Mouse (Mus musculus) adrenal gland, postnatal 14 days (tissue): Measurements from ENCODE around the gene Ift172. TPM values are rescaled to one million over a fixed set of nuclear protein-coding genes. Genes with fewer than 3 reads are reported as not detected.
"Not testable (repeated sequence)": the region's sequence is repeated elsewhere in the genome, so short reads cannot be mapped to it uniquely, and the experiment has no call there.

Source experiments
- DNase-seq: peaks from one replicate; pipeline ENCODE4 v3.0.0; 2021; ENCODE audit warnings: mixed read lengths
- total RNA-seq: library from RNA; stranded (reverse); gene quantifications from 2 replicates; pipeline ENCODE4 v1.2.3, GENCODE M21; 2021

Gene Ift172
- total RNA-seq, 1 experiment from 2014 or later, result 36.0 TPM

DNA sequence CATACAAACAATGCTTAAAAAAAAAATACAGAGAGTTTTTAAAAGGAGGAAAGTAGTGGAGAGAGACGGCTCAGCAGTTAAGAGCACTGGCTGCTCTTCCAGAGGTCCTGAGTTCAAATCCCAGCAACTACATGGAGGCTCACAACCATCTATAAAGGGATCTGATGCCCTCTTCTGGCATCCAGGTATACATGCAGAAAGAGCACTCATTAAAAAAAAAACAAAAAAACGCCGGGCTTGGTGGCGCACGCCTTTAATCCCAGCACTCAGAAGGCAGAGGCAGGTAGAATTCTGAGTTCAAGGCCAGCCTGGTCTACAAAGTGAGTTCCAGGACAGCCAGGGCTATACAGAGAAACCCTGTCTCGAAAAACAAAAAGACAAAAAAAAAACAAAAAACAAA, 74.4 kb downstream of the Ift172 start:
- DNase-seq, result not testable (repeated sequence)

- no peak for DNase-seq
These were observed 86.5 kb downstream of the Ift172 start for GRCm38 (mm10) chr5:31204421-31204820.

DNA sequence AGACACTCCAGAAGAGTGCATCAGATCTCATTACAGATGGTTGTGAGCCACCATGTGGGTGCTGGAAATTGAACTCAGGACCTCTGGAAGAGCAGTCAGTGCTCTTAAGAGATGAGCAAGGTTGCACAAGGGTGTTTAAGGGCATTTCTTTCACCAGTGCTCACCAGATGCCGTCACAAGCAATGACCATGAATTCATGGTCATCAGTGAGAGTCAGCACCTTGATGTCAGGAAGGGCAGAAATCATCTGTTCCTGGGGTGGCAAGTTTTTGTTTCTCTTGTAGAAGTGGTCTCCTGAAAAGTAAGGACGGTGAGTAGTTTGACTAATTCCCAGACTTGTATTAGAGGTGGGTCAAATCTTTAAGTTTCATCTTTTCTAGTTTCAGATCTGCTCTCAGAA, 87.0 kb downstream of the Ift172 start:
- no peak for DNase-seq

Other genes starting within 250 kb of the Ift172 start
- 116 and 121 TPM in 2 replicates for gene Atraid, start 242.8 kb downstream of the Ift172 start, total RNA-seq
- gene Slc5a6, start 242.2 kb downstream of the Ift172 start, total RNA-seq, result 19.7 and 24.0 TPM in 2 replicates
- 31.0 and 37.3 TPM in 2 replicates for gene Cad, start 236.3 kb downstream of the Ift172 start, total RNA-seq
- gene Dnajc5g, start 184.8 kb downstream of the Ift172 start, total RNA-seq, result not detected in 2 replicates
- 0.49 and 0.74 TPM in 2 replicates for gene Slc30a3, start 182.9 kb downstream of the Ift172 start, total RNA-seq
- gene Trim54, start 174.4 kb downstream of the Ift172 start, total RNA-seq, result not detected in 2 replicates
- not detected in 2 replicates for gene Ucn, start 152.3 kb downstream of the Ift172 start, total RNA-seq
- 41.7 and 46.4 TPM in 2 replicates for gene Mpv17, start 136.9 kb downstream of the Ift172 start, total RNA-seq
- gene Gm29609, start 111.2 kb downstream of the Ift172 start, total RNA-seq, result 1.7 and 1.9 TPM in 2 replicates
- gene Gtf3c2, start 111.0 kb downstream of the Ift172 start, total RNA-seq, result 54.3 and 58.6 TPM in 2 replicates
- gene Snx17, start 97.9 kb downstream of the Ift172 start, total RNA-seq, result 85.0 and 95.4 TPM in 2 replicates
- gene Eif2b4, start 97.7 kb downstream of the Ift172 start, total RNA-seq, result 42.7 and 64.9 TPM in 2 replicates
- gene Zfp513, start 88.8 kb downstream of the Ift172 start, total RNA-seq, result 25.8 and 27.9 TPM in 2 replicates
- gene Ppm1g, start 70.4 kb downstream of the Ift172 start, total RNA-seq, result 117 and 121 TPM in 2 replicates
- 79.7 and 87.7 TPM in 2 replicates for gene Nrbp1, start 50.3 kb downstream of the Ift172 start, total RNA-seq
- gene Gm9970, start 49.9 kb downstream of the Ift172 start, total RNA-seq, result not detected in 2 replicates
- 2.7 and 4.8 TPM in 2 replicates for gene Krtcap3, start 39.4 kb downstream of the Ift172 start, total RNA-seq
- gene Fndc4, start 5.0 kb upstream of the Ift172 start, total RNA-seq, result 10.9 and 12.2 TPM in 2 replicates
- gene Gckr, start 6.3 kb upstream of the Ift172 start, total RNA-seq, result 1.6 and 13.8 TPM in 2 replicates
- 20.1 and 23.2 TPM in 2 replicates for gene Zfp512, start 161.3 kb upstream of the Ift172 start, total RNA-seq
- 0.23 TPM in 1 of 2 replicates, not detected in the other for gene 4930548H24Rik, start 194.6 kb upstream of the Ift172 start, total RNA-seq
- 23.0 and 25.8 TPM in 2 replicates for gene Gpn1, start 203.6 kb upstream of the Ift172 start, total RNA-seq
- 30.1 and 30.4 TPM in 2 replicates for gene Slc4a1ap, start 235.9 kb upstream of the Ift172 start, total RNA-seq
- gene Supt7l, start 236.7 kb upstream of the Ift172 start, total RNA-seq, result 18.6 and 20.1 TPM in 2 replicates